Mouse (Mus musculus): Measurements from ENCODE around the gene Gm44805. TPM values are rescaled to one million over a fixed set of nuclear protein-coding genes. Genes with fewer than 3 reads are reported as not detected.

Gene Gm44805
- polyA plus RNA-seq, 1 experiment from 2014 or later, result 7.2 TPM

- Histone ChIP-seq H3K9ac (ENCODE audit: low read length) (peak overlapping the region; percentile 91), H3K27me3 (ENCODE audit: control insufficient read depth, insufficient read depth, low read length) (no peaks in the 10 kb centered on the region), H3K36me3 (ENCODE audit: control insufficient read depth, insufficient read depth, low read length) (no peaks in the 10 kb centered on the region), H3K9me3 (replicated peaks; ENCODE audit: control insufficient read depth, low read length) (no peaks in the 10 kb centered on the region), H3K4me3 (replicated peaks; ENCODE audit: low read length) (peak overlapping the region; percentile 99), H3K4me2 (ENCODE audit: low read depth, low read length) (peak overlapping the region; percentile 81), H3K4me1 (ENCODE audit: control insufficient read depth, insufficient read depth, low read length) (peaks cover 11% of the 10 kb centered on the region), H3K27ac (ENCODE audit: low read length) (no peak overlapping the region)
- no peak for ATAC-seq (ENCODE audit: insufficient read depth, low FRiP score)
- 7% methylated on average over 8 of the region's 8 CpGs for WGBS
Measured at GRCm38 (mm10) chr7:19663940-19664339, 17.3 kb downstream of the Gm44805 start.

- no peaks in the 10 kb centered on the region for H3K9me3 ChIP-seq (replicated peaks; ENCODE audit: control insufficient read depth, low read length)
- no peak overlapping the region for H3K4me2 ChIP-seq (ENCODE audit: low read depth, low read length)
- peaks cover 14% of the 10 kb centered on the region for H3K36me3 ChIP-seq (ENCODE audit: control insufficient read depth, insufficient read depth, low read length)
- 93% methylated on average over 2 of the region's 2 CpGs for WGBS
- no peak overlapping the region for H3K27ac ChIP-seq (ENCODE audit: low read length)
- ATAC-seq (ENCODE audit: insufficient read depth, low FRiP score), result no peak
- no peaks in the 10 kb centered on the region for H3K4me1 ChIP-seq (ENCODE audit: control insufficient read depth, insufficient read depth, low read length)
- H3K4me3 ChIP-seq (replicated peaks; ENCODE audit: low read length), result no peak overlapping the region
- H3K9ac ChIP-seq (ENCODE audit: low read length), result no peak overlapping the region
- H3K27me3 ChIP-seq (ENCODE audit: control insufficient read depth, insufficient read depth, low read length), result no peaks in the 10 kb centered on the region
Measured at GRCm38 (mm10) chr7:19652614-19653013, 28.6 kb downstream of the Gm44805 start.

- H3K27ac ChIP-seq (ENCODE audit: low read length), result no peak overlapping the region
- H3K4me2 ChIP-seq (ENCODE audit: low read depth, low read length), result no peak overlapping the region
- WGBS, result 76% methylated on average over 6 of the region's 6 CpGs
- H3K36me3 ChIP-seq (ENCODE audit: control insufficient read depth, insufficient read depth, low read length), result peaks cover 14% of the 10 kb centered on the region
- no peaks in the 10 kb centered on the region for H3K4me1 ChIP-seq (ENCODE audit: control insufficient read depth, insufficient read depth, low read length)
- H3K27me3 ChIP-seq (ENCODE audit: control insufficient read depth, insufficient read depth, low read length), result no peaks in the 10 kb centered on the region
- H3K4me3 ChIP-seq (replicated peaks; ENCODE audit: low read length), result no peak overlapping the region
- no peak overlapping the region for H3K9ac ChIP-seq (ENCODE audit: low read length)
- no peaks in the 10 kb centered on the region for H3K9me3 ChIP-seq (replicated peaks; ENCODE audit: control insufficient read depth, low read length)
- ATAC-seq (ENCODE audit: insufficient read depth, low FRiP score), result no peak
Measured at GRCm38 (mm10) chr7:19651063-19651786, 30.0 kb downstream of the Gm44805 start.

GRCm38 (mm10) chr7:19641223-19641622 lies 40.0 kb downstream of the Gm44805 start:
- WGBS, result 94% methylated on average over 4 of the region's 4 CpGs
- no peak overlapping the region for H3K4me3 ChIP-seq (replicated peaks; ENCODE audit: low read length)
- H3K4me1 ChIP-seq (ENCODE audit: control insufficient read depth, insufficient read depth, low read length), result no peaks in the 10 kb centered on the region
- H3K9me3 ChIP-seq (replicated peaks; ENCODE audit: control insufficient read depth, low read length), result no peaks in the 10 kb centered on the region
- ATAC-seq (ENCODE audit: insufficient read depth, low FRiP score), result no peak
- no peak overlapping the region for H3K9ac ChIP-seq (ENCODE audit: low read length)
- H3K4me2 ChIP-seq (ENCODE audit: low read depth, low read length), result no peak overlapping the region
- H3K36me3 ChIP-seq (ENCODE audit: control insufficient read depth, insufficient read depth, low read length), result peaks cover 41% of the 10 kb centered on the region
- H3K27me3 ChIP-seq (ENCODE audit: control insufficient read depth, insufficient read depth, low read length), result no peaks in the 10 kb centered on the region
- no peak overlapping the region for H3K27ac ChIP-seq (ENCODE audit: low read length)

- Histone ChIP-seq H3K36me3 (ENCODE audit: control insufficient read depth, insufficient read depth, low read length) (peaks cover 25% of the 10 kb centered on the region), H3K9ac (ENCODE audit: low read length) (no peak overlapping the region), H3K4me3 (replicated peaks; ENCODE audit: low read length) (no peak overlapping the region), H3K27ac (ENCODE audit: low read length) (no peak overlapping the region), H3K4me2 (ENCODE audit: low read depth, low read length) (no peak overlapping the region), H3K4me1 (ENCODE audit: control insufficient read depth, insufficient read depth, low read length) (no peaks in the 10 kb centered on the region), H3K27me3 (ENCODE audit: control insufficient read depth, insufficient read depth, low read length) (no peaks in the 10 kb centered on the region), H3K9me3 (replicated peaks; ENCODE audit: control insufficient read depth, low read length) (no peaks in the 10 kb centered on the region)
- no peak for ATAC-seq (ENCODE audit: insufficient read depth, low FRiP score)
- WGBS, result 88% methylated on average over 11 of the region's 11 CpGs
Measured at GRCm38 (mm10) chr7:19635074-19635827, 46.0 kb downstream of the Gm44805 start.

GRCm38 (mm10) chr7:19634591-19634990 lies 46.6 kb downstream of the Gm44805 start:
- ATAC-seq (ENCODE audit: insufficient read depth, low FRiP score), result no peak
- 87% methylated on average over 2 of the region's 2 CpGs for WGBS

GRCm38 (mm10) chr7:19633855-19634254 lies 47.4 kb downstream of the Gm44805 start:
- H3K36me3 ChIP-seq (ENCODE audit: control insufficient read depth, insufficient read depth, low read length), result peaks cover 25% of the 10 kb centered on the region
- H3K9ac ChIP-seq (ENCODE audit: low read length), result no peak overlapping the region
- no peaks in the 10 kb centered on the region for H3K9me3 ChIP-seq (replicated peaks; ENCODE audit: control insufficient read depth, low read length)
- ATAC-seq (ENCODE audit: insufficient read depth, low FRiP score), result no peak
- no peak overlapping the region for H3K27ac ChIP-seq (ENCODE audit: low read length)
- WGBS, result 91% methylated on average over 15 of the region's 15 CpGs
- H3K4me1 ChIP-seq (ENCODE audit: control insufficient read depth, insufficient read depth, low read length), result no peaks in the 10 kb centered on the region
- H3K4me2 ChIP-seq (ENCODE audit: low read depth, low read length), result no peak overlapping the region
- H3K4me3 ChIP-seq (replicated peaks; ENCODE audit: low read length), result no peak overlapping the region
- no peaks in the 10 kb centered on the region for H3K27me3 ChIP-seq (ENCODE audit: control insufficient read depth, insufficient read depth, low read length)

More at GRCm38 (mm10) chr7:19634591-19634990, 46.6 kb downstream of the Gm44805 start:
- Histone ChIP-seq H3K27me3 (ENCODE audit: control insufficient read depth, insufficient read depth, low read length) (no peaks in the 10 kb centered on the region), H3K27ac (ENCODE audit: low read length) (no peak overlapping the region), H3K9ac (ENCODE audit: low read length) (no peak overlapping the region), H3K9me3 (replicated peaks; ENCODE audit: control insufficient read depth, low read length) (no peaks in the 10 kb centered on the region), H3K36me3 (ENCODE audit: control insufficient read depth, insufficient read depth, low read length) (peaks cover 25% of the 10 kb centered on the region), H3K4me3 (replicated peaks; ENCODE audit: low read length) (no peak overlapping the region), H3K4me2 (ENCODE audit: low read depth, low read length) (no peak overlapping the region), H3K4me1 (ENCODE audit: control insufficient read depth, insufficient read depth, low read length) (no peaks in the 10 kb centered on the region)

GRCm38 (mm10) chr7:19633197-19633596 lies 48.0 kb downstream of the Gm44805 start:
- Histone ChIP-seq H3K9ac (ENCODE audit: low read length) (no peak overlapping the region), H3K9me3 (replicated peaks; ENCODE audit: control insufficient read depth, low read length) (no peaks in the 10 kb centered on the region), H3K4me3 (replicated peaks; ENCODE audit: low read length) (no peak overlapping the region), H3K36me3 (ENCODE audit: control insufficient read depth, insufficient read depth, low read length) (peaks cover 25% of the 10 kb centered on the region), H3K4me2 (ENCODE audit: low read depth, low read length) (no peak overlapping the region), H3K27ac (ENCODE audit: low read length) (no peak overlapping the region), H3K4me1 (ENCODE audit: control insufficient read depth, insufficient read depth, low read length) (no peaks in the 10 kb centered on the region), H3K27me3 (ENCODE audit: control insufficient read depth, insufficient read depth, low read length) (no peaks in the 10 kb centered on the region)
- WGBS, result 90% methylated on average over 17 of the region's 17 CpGs
- ATAC-seq (ENCODE audit: insufficient read depth, low FRiP score), result no peak

- H3K27ac ChIP-seq (ENCODE audit: low read length), result no peak overlapping the region
- no peak for ATAC-seq (ENCODE audit: insufficient read depth, low FRiP score)
Measured at GRCm38 (mm10) chr7:19632720-19633119, 48.5 kb downstream of the Gm44805 start.

More at GRCm38 (mm10) chr7:19632720-19633119, 48.5 kb downstream of the Gm44805 start:
- Histone ChIP-seq H3K9ac (ENCODE audit: low read length) (no peak overlapping the region), H3K4me2 (ENCODE audit: low read depth, low read length) (no peak overlapping the region), H3K4me3 (replicated peaks; ENCODE audit: low read length) (no peak overlapping the region), H3K9me3 (replicated peaks; ENCODE audit: control insufficient read depth, low read length) (no peaks in the 10 kb centered on the region), H3K36me3 (ENCODE audit: control insufficient read depth, insufficient read depth, low read length) (peaks cover 24% of the 10 kb centered on the region), H3K4me1 (ENCODE audit: control insufficient read depth, insufficient read depth, low read length) (no peaks in the 10 kb centered on the region), H3K27me3 (ENCODE audit: control insufficient read depth, insufficient read depth, low read length) (no peaks in the 10 kb centered on the region)

Data from stomach, embryonic 16.5 days (tissue).